Mouse (Mus musculus): ENCODE results near the gene Gsk3b. TPM values are rescaled to one million over a fixed set of nuclear protein-coding genes. Genes with fewer than 3 reads are reported as not detected.

The Gsk3b gene
- total RNA-seq (2023): 76.6 TPM

GRCm38 (mm10) chr16:38088629-38089446 is at the start of gene Gsk3b:
Gsk3b (plus strand) TSS chr16:38089001.

GRCm38 (mm10) chr16:38294685-38295348 is 206.0 kb downstream of the Gsk3b start, which contains the start of gene Nr1i2:
Nr1i2 (minus strand) TSS chr16:38294824.

Other genes starting within 250 kb of the Gsk3b start
- gene Gm36028, start 227.9 kb upstream of the Gsk3b start, total RNA-seq (2023): not detected
- 34.0 TPM for gene Lrrc58, start 220.6 kb upstream of the Gsk3b start, total RNA-seq (2023)
- 0.28 TPM for gene Gpr156, start 172.5 kb upstream of the Gsk3b start, total RNA-seq (2023)
- not detected for gene Nr1i2, start 205.8 kb downstream of the Gsk3b start, total RNA-seq (2023)